10 mouse cellular contexts compared by ENCODE assay signal in the genomic region with DNA sequence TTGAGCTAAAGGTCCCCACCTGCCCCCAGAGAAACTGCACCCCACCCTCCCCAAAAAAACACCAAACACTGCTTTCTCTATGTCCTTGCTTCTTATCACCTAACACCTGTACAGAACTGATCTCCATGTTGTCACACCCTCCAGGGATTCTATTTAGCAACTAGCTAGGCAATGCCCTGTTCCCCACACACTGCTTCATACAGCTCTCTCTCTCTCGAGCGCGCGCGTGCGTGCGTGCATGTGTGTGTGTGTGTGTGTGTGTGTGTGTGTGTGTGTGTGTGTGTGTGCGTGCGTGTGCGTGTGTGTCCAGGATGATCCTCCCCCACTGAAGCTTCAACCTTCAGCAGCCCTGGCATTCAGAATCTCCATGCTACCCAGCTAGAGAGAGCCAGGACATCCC. TPM values are rescaled to one million over a fixed set of nuclear protein-coding genes. Genes with fewer than 3 reads are reported as not detected.
A peak's percentile ranks its signal among the peaks of the same experiment; 100 is the strongest.
DNase-seq lines count a peak whose midpoint lies in the region; ATAC-seq and TF ChIP-seq lines count a peak whose summit lies in the region.
"Had no signal": no experiment of that assay in that cellular context is flagged by ENCODE, and none has a peak within 500 bp of the region (broad histone marks: within the 10 kb centered on the region; RNA-seq: fewer than 3 reads in every experiment).

No protein-coding gene starts in this region.

- TF ChIP-seq POLR2A in spleen, adult 2 months (IDR thresholded peaks at IDR 0.05; ENCODE audit: low read depth, low read length): no peak

- no peaks in the 10 kb centered on the region; the same call in 1 of the 2 replicates for H3K36me3 ChIP-seq in heart, embryonic 10.5 days
- H3K36me3 ChIP-seq in spleen, adult 2 months (ENCODE audit: control insufficient read depth, insufficient read depth, low read length): peaks cover 13% of the 10 kb centered on the region
- H3K36me3 ChIP-seq in liver, embryonic 12.5 days: peaks cover 10% of the 10 kb centered on the region; the same call in 1 of the 2 replicates
- no peaks in the 10 kb centered on the region for H3K36me3 ChIP-seq in stomach, embryonic 16.5 days (ENCODE audit: control insufficient read depth, insufficient read depth, low read length)

- no peak for TF ChIP-seq CTCF in spleen, adult 2 months (IDR thresholded peaks at IDR 0.05; ENCODE audit: extremely low read depth, insufficient read depth, insufficient read length, insufficient replicate concordance)

- H3K27me3 ChIP-seq in heart, embryonic 10.5 days (ENCODE audit: insufficient read depth, poor library complexity, severe bottlenecking): peaks cover 9% of the 10 kb centered on the region; the same call in 1 of the 2 replicates
- no peaks in the 10 kb centered on the region for H3K27me3 ChIP-seq in spleen, adult 2 months (ENCODE audit: control insufficient read depth, insufficient read depth, low read length)
- H3K27me3 ChIP-seq in liver, embryonic 12.5 days (replicated peaks): no peaks in the 10 kb centered on the region
- H3K27me3 ChIP-seq in stomach, embryonic 16.5 days (ENCODE audit: control insufficient read depth, insufficient read depth, low read length): no peaks in the 10 kb centered on the region

- H3K4me2 ChIP-seq in liver, embryonic 12.5 days: peak overlapping the region; percentile 51
- H3K4me2 ChIP-seq in stomach, embryonic 16.5 days (ENCODE audit: low read depth, low read length): peak overlapping the region; percentile 57

- H3K9me3 ChIP-seq in heart, embryonic 10.5 days: no peaks in the 10 kb centered on the region
- H3K9me3 ChIP-seq in liver, embryonic 12.5 days (replicated peaks): no peaks in the 10 kb centered on the region
- no peaks in the 10 kb centered on the region for H3K9me3 ChIP-seq in stomach, embryonic 16.5 days (replicated peaks; ENCODE audit: control insufficient read depth, low read length)

- peak; percentile 62 for ATAC-seq in liver, embryonic 12.5 days
- no peak for ATAC-seq in stomach, embryonic 16.5 days (ENCODE audit: insufficient read depth, low FRiP score)

- WGBS in heart, embryonic 10.5 days: 85% methylated on average over 10 of the region's 10 CpGs
- 8% methylated on average over 10 of the region's 10 CpGs for WGBS in spleen, adult 2 months
- 61% methylated on average over 10 of the region's 10 CpGs for WGBS in liver, embryonic 12.5 days (ENCODE audit: insufficient replicate concordance)
- 77% methylated on average over 10 of the region's 10 CpGs for WGBS in stomach, embryonic 16.5 days

- H3K9ac ChIP-seq in liver, embryonic 12.5 days: peak overlapping the region; percentile 42; the same call in 1 of the 2 replicates
- H3K9ac ChIP-seq in stomach, embryonic 16.5 days (ENCODE audit: low read length): peak overlapping the region; percentile 58

- H3K4me1 ChIP-seq in heart, embryonic 10.5 days: peaks cover 71% of the 10 kb centered on the region
- peaks cover 47% of the 10 kb centered on the region for H3K4me1 ChIP-seq in spleen, adult 2 months (ENCODE audit: control insufficient read depth, insufficient read depth, insufficient read length)
- H3K4me1 ChIP-seq in liver, embryonic 12.5 days: peaks cover 87% of the 10 kb centered on the region
- H3K4me1 ChIP-seq in stomach, embryonic 16.5 days (ENCODE audit: control insufficient read depth, insufficient read depth, low read length): peaks cover 39% of the 10 kb centered on the region

- peak overlapping the region; percentile 87 for H3K27ac ChIP-seq in heart, embryonic 10.5 days
- peak overlapping the region; percentile 99 for H3K27ac ChIP-seq in spleen, adult 2 months (ENCODE audit: insufficient read depth, low read length)
- peak overlapping the region; percentile 43; the same call in 1 of the 2 replicates for H3K27ac ChIP-seq in liver, embryonic 12.5 days
- H3K27ac ChIP-seq in stomach, embryonic 16.5 days (ENCODE audit: low read length): peak overlapping the region; percentile 87

- H3K4me3 ChIP-seq in heart, embryonic 10.5 days: peak overlapping the region; percentile 45
- peak overlapping the region; percentile 84 for H3K4me3 ChIP-seq in spleen, adult 2 months (ENCODE audit: extremely low read depth, insufficient read depth, insufficient read length)
- H3K4me3 ChIP-seq in liver, embryonic 12.5 days: peak overlapping the region; percentile 38
- H3K4me3 ChIP-seq in stomach, embryonic 16.5 days (replicated peaks; ENCODE audit: low read length): peak overlapping the region; percentile 44

- DNase-seq in heart, embryonic 10.5 days (ENCODE audit: low spot score): no peak
- no peak for DNase-seq in heart, adult 11 months
- no peak for DNase-seq in spleen, adult 2 months (ENCODE audit: low read depth in 1 of 2, low spot score in 2 of 2)
- DNase-seq in spleen, adult 18-20 months: no peak
- no peak for DNase-seq in embryo, embryonic 9.5 days (ENCODE audit: extremely low spot score)
- no peak for DNase-seq in left cerebral cortex, adult 9 months (ENCODE audit: low spot score in 2 of 2)
- DNase-seq: right cerebral cortex, postnatal 4 days had no signal

RNA-seq across cellular contexts. Expression of gene Akna, which starts 1.1 kb away (rescaled TPM):
- 4.6 and 9.0 TPM in 2 replicates for polyA plus RNA-seq in heart, embryonic 10.5 days (2016; fragmentation: Nextera tagmentation; extraction: Ambion mirVana)
- polyA plus RNA-seq in spleen, adult 2 months (2012; rRNA removed): 94.1 and 100 TPM in 2 replicates
- 5.4 and 5.7 TPM in 2 replicates for polyA plus RNA-seq in liver, embryonic 12.5 days (2016; fragmentation: Nextera tagmentation; extraction: Ambion mirVana)
- polyA plus RNA-seq in stomach, embryonic 16.5 days (2015; fragmentation: Nextera tagmentation; extraction: Ambion mirVana): 6.2 and 7.0 TPM in 2 replicates

RNA-seq across cellular contexts. Expression of gene Orm2, which starts 39.8 kb away (rescaled TPM):
- not detected in 2 replicates for polyA plus RNA-seq in heart, embryonic 10.5 days (2016; fragmentation: Nextera tagmentation; extraction: Ambion mirVana)
- not detected in 2 replicates for polyA plus RNA-seq in spleen, adult 2 months (2012; rRNA removed)
- polyA plus RNA-seq in liver, embryonic 12.5 days (2016; fragmentation: Nextera tagmentation; extraction: Ambion mirVana): not detected in 2 replicates
- not detected in 2 replicates for polyA plus RNA-seq in stomach, embryonic 16.5 days (2015; fragmentation: Nextera tagmentation; extraction: Ambion mirVana)
- polyA plus RNA-seq: C2C12 had no signal

RNA-seq across cellular contexts. Expression of gene Orm3, which starts 46.1 kb away (rescaled TPM):
- not detected in 2 replicates for polyA plus RNA-seq in heart, embryonic 10.5 days (2016; fragmentation: Nextera tagmentation; extraction: Ambion mirVana)
- not detected in 2 replicates for polyA plus RNA-seq in spleen, adult 2 months (2012; rRNA removed)
- polyA plus RNA-seq in liver, embryonic 12.5 days (2016; fragmentation: Nextera tagmentation; extraction: Ambion mirVana): not detected in 2 replicates
- not detected in 2 replicates for polyA plus RNA-seq in stomach, embryonic 16.5 days (2015; fragmentation: Nextera tagmentation; extraction: Ambion mirVana)
- polyA plus RNA-seq: C2C12 had no signal

RNA-seq across cellular contexts. Expression of gene Orm1, which starts 57.7 kb away (rescaled TPM):
- not detected in 2 replicates for polyA plus RNA-seq in heart, embryonic 10.5 days (2016; fragmentation: Nextera tagmentation; extraction: Ambion mirVana)
- 0.43 and 0.53 TPM in 2 replicates for polyA plus RNA-seq in spleen, adult 2 months (2012; rRNA removed)
- polyA plus RNA-seq in liver, embryonic 12.5 days (2016; fragmentation: Nextera tagmentation; extraction: Ambion mirVana): not detected in 2 replicates
- polyA plus RNA-seq in stomach, embryonic 16.5 days (2015; fragmentation: Nextera tagmentation; extraction: Ambion mirVana): 0.23 TPM in 1 of 2 replicates, not detected in the other

Comparison
In these comparisons a context has a peak if more than half of its experiments do, and no peak if none do; other contexts are left out.
1. H3K27ac ChIP-seq: peak in every context shown above with its lines; median percentile 99 in spleen, adult 2 months; 87 in heart, embryonic 10.5 days; 87 in stomach, embryonic 16.5 days; 43 in liver, embryonic 12.5 days.